In the genomic region with DNA sequence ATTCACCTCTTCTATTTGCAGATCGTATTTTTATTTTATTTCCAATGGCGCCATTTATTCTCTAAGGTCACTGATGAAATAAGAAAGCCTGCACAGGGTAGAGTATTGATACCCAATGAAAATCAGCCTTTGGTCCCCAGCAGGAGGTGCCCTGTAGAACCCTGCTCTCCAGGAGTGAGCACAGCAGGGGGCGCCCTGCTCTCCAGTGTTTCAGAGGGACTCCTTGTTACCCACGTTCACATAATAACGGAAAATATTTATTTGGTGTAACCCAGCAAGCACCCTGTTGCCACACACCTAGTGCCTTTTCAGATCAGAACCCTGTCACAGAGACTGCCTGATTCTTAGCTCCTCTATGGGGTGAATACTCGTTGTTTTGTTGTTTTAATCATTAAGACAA, we compare ENCODE assay signal across 8 mouse cellular contexts. TPM values are rescaled to one million over a fixed set of nuclear protein-coding genes. Genes with fewer than 3 reads are reported as not detected.
A peak's percentile ranks its signal among the peaks of the same experiment; 100 is the strongest.
DNase-seq lines count a peak whose midpoint lies in the region; ATAC-seq and TF ChIP-seq lines count a peak whose summit lies in the region.

No protein-coding gene starts in this region.

- H3K4me2 ChIP-seq in kidney, embryonic 15.5 days = no peak overlapping the region
- no peak overlapping the region for H3K4me2 ChIP-seq in liver, postnatal 0 days (ENCODE audit: low read depth, low read length)

- peaks cover 3% of the 10 kb centered on the region; the same call in 1 of the 2 replicates for H3K9me3 ChIP-seq in kidney, embryonic 15.5 days (replicated peaks)
- no peaks in the 10 kb centered on the region for H3K9me3 ChIP-seq in liver, postnatal 0 days (ENCODE audit: low read length)

- no peaks in the 10 kb centered on the region; the same call in 1 of the 2 replicates for H3K79me2 ChIP-seq in heart, adult 2 months (replicated peaks; ENCODE audit: control insufficient read depth, insufficient read depth, low read length)

- peak; percentile 90 to 91 for DNase-seq in B cell, adult 2 months
- peak; percentile 60 for DNase-seq in cerebellum, adult 9-11 months
- peak; percentile 84 for DNase-seq in heart, adult 2 months
- DNase-seq in liver, postnatal 0 days = peak; percentile 87
- DNase-seq in ovary, postnatal 36 days (ENCODE audit: low spot score) = peak; percentile 77

- TF ChIP-seq CTCF in heart, adult 2 months (IDR thresholded peaks at IDR 0.05) = peak; percentile 96
- TF ChIP-seq CTCF in liver, postnatal 0 days (IDR thresholded peaks at IDR 0.05; ENCODE audit: low read depth) = peak; percentile 93

- peak; percentile 32 for ATAC-seq in CD4-positive, CD25-positive, alpha-beta regulatory T cell, adult 4 months
- no peak for ATAC-seq in kidney, embryonic 15.5 days (replicated peaks; ENCODE audit: low FRiP score)
- ATAC-seq in liver, postnatal 0 days = peak; percentile 26
- ATAC-seq in frontal cortex, adult (ENCODE audit: low TSS enrichment) = no peak

- TF ChIP-seq POLR2A in heart, adult 2 months (IDR thresholded peaks at IDR 0.05; ENCODE audit: insufficient read depth, low read depth, low read length) = 0 out of 2 replicates have a peak, but pooled peaks have one; percentile 25

- no peak overlapping the region for H3K4me3 ChIP-seq in heart, adult 2 months
- H3K4me3 ChIP-seq in kidney, embryonic 15.5 days (replicated peaks) = no peak overlapping the region
- no peak overlapping the region for H3K4me3 ChIP-seq in liver, postnatal 0 days (ENCODE audit: low read depth, low read length)

- H3K36me3 ChIP-seq in heart, adult 2 months (ENCODE audit: control insufficient read depth, insufficient read depth, low read length) = peaks cover 22% of the 10 kb centered on the region
- peaks cover 11% of the 10 kb centered on the region for H3K36me3 ChIP-seq in kidney, embryonic 15.5 days
- H3K36me3 ChIP-seq in liver, postnatal 0 days (replicated peaks; ENCODE audit: insufficient read depth, low read length) = peaks cover 12% of the 10 kb centered on the region

- H3K27ac ChIP-seq in heart, adult 2 months = peak overlapping the region; percentile 98
- peak overlapping the region; percentile 99 for H3K27ac ChIP-seq in kidney, embryonic 15.5 days
- peak overlapping the region; percentile 95 for H3K27ac ChIP-seq in liver, postnatal 0 days (ENCODE audit: low read depth)

- H3K27me3 ChIP-seq in heart, adult 2 months (ENCODE audit: control insufficient read depth, insufficient read depth, low read length) = no peaks in the 10 kb centered on the region
- no peaks in the 10 kb centered on the region for H3K27me3 ChIP-seq in kidney, embryonic 15.5 days
- no peaks in the 10 kb centered on the region for H3K27me3 ChIP-seq in liver, postnatal 0 days (ENCODE audit: insufficient read depth, low read length)

- peaks cover 24% of the 10 kb centered on the region for H3K4me1 ChIP-seq in heart, adult 2 months (ENCODE audit: control insufficient read depth, insufficient read depth, low read length)
- peaks cover 49% of the 10 kb centered on the region for H3K4me1 ChIP-seq in kidney, embryonic 15.5 days
- peaks cover 44% of the 10 kb centered on the region for H3K4me1 ChIP-seq in liver, postnatal 0 days (ENCODE audit: insufficient read depth)

- peak; percentile 74; the same call in 1 of the 2 replicates for TF ChIP-seq EP300 in heart, adult 2 months (IDR thresholded peaks at IDR 0.05; ENCODE audit: insufficient read depth, low read depth, low read length)
- TF ChIP-seq EP300 in liver, postnatal 0 days (IDR thresholded peaks at IDR 0.05; ENCODE audit: low read depth) = 0 out of 2 replicates have a peak, but pooled peaks have one; percentile 13

- intact Hi-C loops in heart, adult 2 months (cut with DNase I) = loop anchor here (2.0 to 5.0 kb wide), 3 partner anchors 56 to 340 kb away; no protein-coding TSS in a partner anchor

- 37% methylated on average over 6 of the region's 6 CpGs for WGBS in heart, adult 2 months
- WGBS in kidney, embryonic 15.5 days = 43% methylated on average over 6 of the region's 6 CpGs
- WGBS in liver, postnatal 0 days (ENCODE audit: insufficient replicate concordance) = 32% methylated on average over 6 of the region's 6 CpGs

- no peak overlapping the region for H3K9ac ChIP-seq in heart, adult 2 months (ENCODE audit: low read depth, low read length)
- H3K9ac ChIP-seq in kidney, embryonic 15.5 days = no peak overlapping the region
- peak overlapping the region; percentile 46; the same call in 1 of the 2 replicates for H3K9ac ChIP-seq in liver, postnatal 0 days (replicated peaks)

RNA-seq across cellular contexts. Expression of a gene that starts 11.3 kb away (rescaled TPM):
- polyA plus RNA-seq in CD4-positive, CD25-positive, alpha-beta regulatory T cell, adult 4 months (2017; shearing (Covaris generic)) = 10 to 100 TPM; 15.5 to 22.4 TPM
- total RNA-seq in heart, adult 2 months (2021) = 100 to 1,000 TPM in 1 of 2 experiments, 10 to 100 TPM in 1; 56.3 to 132 TPM
- polyA plus RNA-seq in heart, adult 2 months (2012; rRNA removed) = 33.8 and 37.3 TPM in 2 replicates
- polyA plus RNA-seq in kidney, embryonic 15.5 days (2015; fragmentation: Nextera tagmentation; extraction: Ambion mirVana) = 12.3 and 13.3 TPM in 2 replicates
- 5.0 and 6.2 TPM in 2 replicates for polyA plus RNA-seq in liver, postnatal 0 days (2015; fragmentation: Nextera tagmentation; extraction: Ambion mirVana)

Comparison
In these comparisons a context has a peak if more than half of its experiments do, and no peak if none do; other contexts are left out.
1. ATAC-seq: peak in CD4-positive, CD25-positive, alpha-beta regulatory T cell, adult 4 months (single experiment) and liver, postnatal 0 days (single experiment); none in kidney, embryonic 15.5 days (single experiment) and frontal cortex, adult (single experiment).
2. Peak in every context shown above with its lines, with median percentiles within 50 percentile points of each other: DNase-seq and H3K27ac ChIP-seq.